Mouse (Mus musculus) midbrain, postnatal 0 days (tissue): ENCODE results near the gene Nfib. TPM values are rescaled to one million over a fixed set of nuclear protein-coding genes. Genes with fewer than 3 reads are reported as not detected.

Experiments
- ATAC-seq: fragments of 200-750 bp; cut with Nextera tagmentation; 2 replicates; pipeline ENCODE4 v1.8.0; 2017; ENCODE audit warnings: moderate number of reproducible peaks, mild to moderate bottlenecking, moderate TSS enrichment, moderate library complexity; ENCODE audit not compliant: low FRiP score
- DNase-seq: peaks from one replicate; pipeline ENCODE4 v3.0.0-alpha.2; 2015; ENCODE audit warnings: low spot score
- H3K27ac ChIP-seq: fragments of 300-500 bp; sonication (generic); 2 replicates; pipeline ENCODE4 v1.5.1; 2014; ENCODE audit warnings: low read depth, mild to moderate bottlenecking, low read length, mixed read lengths
- H3K27me3 ChIP-seq: fragments of 300-500 bp; sonication (generic); 2 replicates; pipeline ENCODE4 v1.6.1; 2014; ENCODE audit warnings: low read length, control low read depth, mixed read lengths; ENCODE audit not compliant: insufficient read depth
- H3K36me3 ChIP-seq: fragments of 300-500 bp; sonication (generic); 2 replicates; pipeline ENCODE4 v1.6.1; 2014; ENCODE audit warnings: low read length, control low read depth, mixed read lengths; ENCODE audit not compliant: insufficient read depth
- H3K4me1 ChIP-seq: fragments of 300-500 bp; sonication (generic); 2 replicates; pipeline ENCODE4 v1.6.1; 2014; ENCODE audit warnings: mild to moderate bottlenecking, control low read depth, antibody characterized with exemption, low read length, mixed read lengths; ENCODE audit not compliant: insufficient read depth
- H3K4me2 ChIP-seq: fragments of 300-500 bp; sonication (generic); 2 replicates; pipeline ENCODE4 v1.6.1; 2014; ENCODE audit warnings: low read depth, mild to moderate bottlenecking, low read length, mixed read lengths; ENCODE audit not compliant: poor library complexity, severe bottlenecking
- H3K4me3 ChIP-seq: fragments of 300-500 bp; sonication (generic); 2 replicates; pipeline ENCODE4 v1.5.1; 2014; ENCODE audit warnings: low read depth, mild to moderate bottlenecking, low read length, moderate library complexity
- H3K9ac ChIP-seq: fragments of 300-500 bp; sonication (generic); replicated peaks from 2 replicates; pipeline ENCODE4 v1.6.1; 2014; ENCODE audit warnings: mild to moderate bottlenecking, low read length, moderate library complexity, mixed read lengths; ENCODE audit not compliant: poor library complexity, severe bottlenecking
- H3K9me3 ChIP-seq: fragments of 300-500 bp; sonication (generic); 2 replicates; pipeline ENCODE4 v1.6.1; 2016; ENCODE audit warnings: low read length, control low read depth
- CTCF ChIP-seq: IDR thresholded peaks from 2 replicates; pipeline ENCODE4 v1.5.1; 2016; ENCODE audit warnings: antibody characterized with exemption, mild to moderate bottlenecking
- WGBS: fragments of 180-500 bp; shearing (Covaris S2); extraction: QIAGEN DNeasy Blood & Tissue Kit; methylation state at CpG from one replicate; pipeline ENCODE4 v1.1.7; 2014; 5-methylcytosine and 5-hydroxymethylcytosine counted together
- polyA plus RNA-seq: library from polyadenylated mRNA; unstranded; fragments of >200 nt; fragmentation: Nextera tagmentation; extraction: Ambion mirVana; gene quantifications from 2 replicates; pipeline ENCODE4 v1.2.1, GENCODE M21; 2015
- total RNA-seq: library from RNA; depleted of rRNA; stranded (reverse); fragments of >200 nt; gene quantifications from 2 replicates; pipeline ENCODE4 v1.2.3, GENCODE M21; 2014

Gene Nfib
- total and polyA plus RNA-seq, 2 experiments from 2014 or later: 27.7 to 62.8 TPM

DNA sequence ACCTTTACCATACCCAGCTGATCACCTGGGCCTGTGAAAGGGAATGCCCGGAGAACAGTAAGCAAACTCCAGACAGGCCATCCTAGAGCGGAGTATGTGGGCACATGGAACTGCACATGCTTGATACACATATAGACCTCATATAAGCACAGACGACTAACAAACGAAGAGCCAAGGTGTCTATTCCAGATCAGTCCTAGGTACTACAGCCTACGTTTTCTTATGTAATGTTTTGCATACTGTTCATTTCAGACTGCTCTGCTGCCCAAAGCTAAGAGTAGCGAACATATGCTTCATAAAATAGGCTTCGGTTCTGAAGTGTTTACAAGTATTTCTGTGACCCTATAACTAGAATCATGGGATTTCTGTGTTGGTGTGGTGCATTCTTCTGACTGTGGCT lies 386.2 kb downstream of the Nfib start:
- no peak for ATAC-seq

DNA sequence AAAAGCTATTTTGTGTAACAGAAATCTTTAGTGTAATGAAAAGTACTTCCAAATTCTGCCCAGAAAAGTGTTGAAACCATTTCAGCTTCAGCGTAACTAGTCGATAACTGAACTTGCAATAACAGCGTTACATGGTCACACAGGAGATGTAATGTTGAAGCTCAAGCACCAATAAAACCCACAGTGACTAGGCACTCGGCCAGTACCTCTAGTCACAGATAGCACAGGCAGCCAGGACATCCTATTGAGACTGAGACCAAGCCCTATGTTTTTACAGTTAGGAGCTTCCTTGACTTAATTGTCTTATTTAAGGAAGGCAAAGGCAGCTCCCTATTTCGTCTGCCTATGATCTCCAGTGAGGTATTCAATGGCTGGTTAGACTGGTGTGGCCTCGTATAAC lies 389.4 kb downstream of the Nfib start:
- no peak overlapping the region for H3K4me3 ChIP-seq
- TF ChIP-seq CTCF: no peak
- H3K27ac ChIP-seq: no peak overlapping the region
- 81% methylated on average over 6 of the region's 6 CpGs for WGBS
- ATAC-seq (no peak), DNase-seq (no peak)
- no peaks in the 10 kb centered on the region for H3K27me3 ChIP-seq
- no peaks in the 10 kb centered on the region for H3K4me1 ChIP-seq
- no peak overlapping the region for H3K9ac ChIP-seq
- H3K4me2 ChIP-seq: no peak overlapping the region
- H3K9me3 ChIP-seq: no peaks in the 10 kb centered on the region
- H3K36me3 ChIP-seq: no peaks in the 10 kb centered on the region

More for the DNA sequence above, 386.2 kb downstream of the Nfib start:
- no peak for TF ChIP-seq CTCF
- H3K4me2 ChIP-seq: no peak overlapping the region
- no peaks in the 10 kb centered on the region for H3K36me3 ChIP-seq
- no peaks in the 10 kb centered on the region for H3K27me3 ChIP-seq
- no peaks in the 10 kb centered on the region for H3K4me1 ChIP-seq
- DNase-seq: no peak
- no peaks in the 10 kb centered on the region for H3K9me3 ChIP-seq
- no peak overlapping the region for H3K9ac ChIP-seq
- WGBS: 92% methylated on average over 7 of the region's 7 CpGs
- no peak overlapping the region for H3K4me3 ChIP-seq
- H3K27ac ChIP-seq: no peak overlapping the region

DNA sequence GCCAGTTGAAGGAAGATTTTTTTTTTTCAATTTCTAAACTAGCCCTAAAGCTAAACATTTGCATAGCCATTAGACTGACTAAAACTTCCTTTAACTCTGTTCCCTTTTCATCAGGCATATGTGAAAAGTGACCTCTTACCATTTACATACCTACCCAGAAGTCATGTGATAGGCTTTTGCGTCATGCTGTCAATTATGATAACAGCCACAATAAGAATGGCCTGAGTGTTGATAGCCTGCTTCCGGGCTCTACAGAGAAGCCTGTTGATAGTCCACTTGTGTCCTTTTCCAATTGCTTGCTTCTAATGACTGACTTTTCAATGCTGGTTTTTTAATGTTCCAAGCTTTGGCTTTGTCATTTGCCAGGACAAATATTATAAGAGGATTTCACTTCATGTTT lies 389.8 kb downstream of the Nfib start:
- 78% methylated on average over 2 of the region's 2 CpGs for WGBS
- Histone ChIP-seq H3K4me1 (no peaks in the 10 kb centered on the region), H3K27ac (no peak overlapping the region), H3K9ac (no peak overlapping the region), H3K9me3 (no peaks in the 10 kb centered on the region), H3K4me3 (no peak overlapping the region), H3K27me3 (no peaks in the 10 kb centered on the region), H3K36me3 (no peaks in the 10 kb centered on the region), H3K4me2 (no peak overlapping the region)
- no peak for ATAC-seq
- DNase-seq: no peak
- TF ChIP-seq CTCF: no peak

DNA sequence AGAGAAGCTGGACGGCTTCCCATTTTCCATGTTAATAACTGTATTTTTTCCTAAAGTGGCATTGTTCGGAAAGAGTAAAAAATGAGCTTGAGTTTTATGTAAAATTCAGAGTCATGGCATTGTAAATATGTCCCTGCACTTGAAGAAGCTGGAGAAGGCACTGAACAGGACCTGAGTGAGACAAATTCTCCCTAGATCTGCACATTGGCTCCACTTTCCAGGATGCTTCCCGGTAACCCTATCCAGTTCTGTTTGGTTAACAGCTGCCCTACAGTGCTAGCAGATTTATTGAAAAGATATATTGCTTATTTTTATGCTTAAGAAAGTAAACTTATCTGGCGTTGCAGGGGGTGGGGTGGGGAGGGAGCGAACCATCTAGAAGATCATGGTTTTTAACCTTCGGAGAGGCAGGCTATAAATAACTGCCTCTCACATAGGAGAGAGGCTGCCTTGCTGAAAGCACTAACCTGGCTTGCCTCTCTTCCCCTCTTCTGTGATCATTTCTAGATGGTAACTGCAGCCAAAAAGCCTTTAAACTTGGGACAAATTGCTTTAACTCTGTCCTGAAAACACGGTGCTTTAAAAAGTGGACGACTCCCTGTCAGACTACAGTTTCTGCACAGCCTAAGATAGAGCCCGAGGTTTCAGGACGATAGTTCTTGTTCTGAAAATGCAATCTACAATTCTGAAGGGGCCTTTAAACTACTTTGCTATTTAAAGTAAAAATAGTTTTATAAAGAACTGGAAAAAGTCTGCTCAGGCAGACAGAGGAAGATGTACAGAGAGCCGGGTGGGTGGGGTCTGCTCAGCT lies 394.4 kb downstream of the Nfib start:
- Histone ChIP-seq H3K4me1 (no peaks in the 10 kb centered on the region), H3K4me3 (no peak overlapping the region), H3K27ac (no peak overlapping the region), H3K27me3 (no peaks in the 10 kb centered on the region), H3K9ac (no peak overlapping the region), H3K4me2 (no peak overlapping the region), H3K9me3 (no peaks in the 10 kb centered on the region), H3K36me3 (no peaks in the 10 kb centered on the region)
- no peak for TF ChIP-seq CTCF
- no peak for DNase-seq
- 85% methylated on average over 11 of the region's 11 CpGs for whole genome bisulfite sequencing
- ATAC-seq: no peak

DNA sequence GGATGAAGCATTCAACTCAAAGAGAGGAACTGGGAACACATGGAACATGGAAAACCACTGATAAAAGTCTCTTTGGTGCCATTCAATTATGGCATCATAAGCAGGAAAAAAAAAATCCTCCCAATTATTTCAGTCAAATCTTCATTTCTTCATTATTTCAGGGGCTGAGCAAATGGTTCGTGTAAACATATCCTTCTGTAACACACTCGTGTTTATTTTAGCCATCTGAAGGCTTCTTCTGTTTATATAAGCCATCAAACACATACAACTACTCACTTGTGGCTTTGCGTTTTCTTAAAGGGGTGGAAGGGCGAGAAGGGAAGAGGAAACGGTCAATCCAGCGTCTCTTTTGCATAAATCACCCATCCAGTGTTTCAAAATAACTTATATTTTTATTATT lies 399.5 kb downstream of the Nfib start:
- H3K27ac ChIP-seq: no peak overlapping the region
- 79% methylated on average over 6 of the region's 6 CpGs for WGBS
- no peak for TF ChIP-seq CTCF

DNA sequence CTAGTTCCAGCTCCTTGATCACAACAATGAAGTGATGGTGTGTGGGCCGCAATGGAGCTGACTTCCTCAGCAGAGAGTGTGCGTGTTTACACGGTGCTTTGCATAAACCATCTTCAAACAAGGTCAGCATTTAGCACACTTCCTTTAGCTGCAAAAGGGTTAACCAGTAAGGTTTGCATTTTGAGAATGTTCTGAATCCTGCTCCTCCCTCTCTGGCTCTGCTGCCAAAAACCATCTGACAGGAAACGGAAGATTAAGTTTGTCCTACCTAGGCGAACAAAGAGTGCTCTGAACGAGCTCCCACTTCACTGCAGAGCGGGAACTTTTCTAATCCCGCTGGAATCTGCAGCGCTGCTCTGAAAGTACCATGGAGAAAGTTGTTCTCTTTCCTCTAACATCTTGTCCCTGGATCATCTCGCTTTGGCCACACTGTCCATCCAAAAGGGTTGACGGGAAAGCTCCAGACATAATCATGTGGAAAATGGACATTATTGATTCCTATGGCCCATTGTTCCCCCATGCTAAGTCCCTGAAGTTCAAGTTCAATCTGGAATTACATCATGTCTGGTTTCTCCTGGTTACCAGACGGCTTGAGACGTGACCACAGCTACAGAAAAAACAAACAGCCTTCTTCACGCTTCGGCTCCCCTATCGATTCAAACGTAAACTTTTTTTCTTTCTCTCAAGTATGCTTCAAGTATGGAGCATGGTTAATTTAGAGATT lies 401.2 kb downstream of the Nfib start:
- H3K4me1 ChIP-seq: peaks cover 6% of the 10 kb centered on the region; the same call in 1 of the 2 replicates
- no peaks in the 10 kb centered on the region for H3K9me3 ChIP-seq
- peak; percentile 41; the same call in 1 of the 2 replicates for ATAC-seq
- TF ChIP-seq CTCF: no peak
- peak; percentile 66 for DNase-seq
- WGBS: 4% methylated on average over 17 of the region's 17 CpGs
- H3K27ac ChIP-seq: peak overlapping the region; percentile 44; the same call in 1 of the 2 replicates
- peak overlapping the region; percentile 6; the same call in 1 of the 2 replicates for H3K4me3 ChIP-seq
- no peak overlapping the region; the same call in 1 of the 2 replicates for H3K9ac ChIP-seq
- H3K4me2 ChIP-seq: peak overlapping the region; percentile 35
- H3K27me3 ChIP-seq: no peaks in the 10 kb centered on the region
- no peaks in the 10 kb centered on the region for H3K36me3 ChIP-seq

More for the DNA sequence above, 399.5 kb downstream of the Nfib start:
- H3K27me3 ChIP-seq: no peaks in the 10 kb centered on the region
- no peak overlapping the region for H3K4me2 ChIP-seq
- H3K36me3 ChIP-seq: no peaks in the 10 kb centered on the region
- peaks cover 6% of the 10 kb centered on the region; the same call in 1 of the 2 replicates for H3K4me1 ChIP-seq
- no peak overlapping the region for H3K4me3 ChIP-seq
- H3K9me3 ChIP-seq: no peaks in the 10 kb centered on the region
- ATAC-seq: no peak
- H3K9ac ChIP-seq: no peak overlapping the region
- DNase-seq: no peak
